Mouse (Mus musculus) gastrocnemius, postnatal 10 days (tissue): Measurements from ENCODE around the gene Actrt2. TPM values are rescaled to one million over a fixed set of nuclear protein-coding genes. Genes with fewer than 3 reads are reported as not detected.

Experiments used
- DNase-seq: peaks from one replicate; pipeline ENCODE4 v3.0.0; 2021; ENCODE audit warnings: mixed read lengths
- long read RNA-seq, 2 experiments: library from polyadenylated mRNA; stranded (forward); transcript quantifications; one replicate each; pipeline ENCODE4 v2.0.0; 2021
- total RNA-seq, 2 experiments: library from RNA; stranded (reverse); gene quantifications; 2 replicates each; pipeline ENCODE4 v1.2.3; 2021

The Actrt2 gene
- not detected for total RNA-seq
- long read RNA-seq, experiment 1, result 0 reads
- long read RNA-seq, experiment 2, result 0 reads

DNA sequence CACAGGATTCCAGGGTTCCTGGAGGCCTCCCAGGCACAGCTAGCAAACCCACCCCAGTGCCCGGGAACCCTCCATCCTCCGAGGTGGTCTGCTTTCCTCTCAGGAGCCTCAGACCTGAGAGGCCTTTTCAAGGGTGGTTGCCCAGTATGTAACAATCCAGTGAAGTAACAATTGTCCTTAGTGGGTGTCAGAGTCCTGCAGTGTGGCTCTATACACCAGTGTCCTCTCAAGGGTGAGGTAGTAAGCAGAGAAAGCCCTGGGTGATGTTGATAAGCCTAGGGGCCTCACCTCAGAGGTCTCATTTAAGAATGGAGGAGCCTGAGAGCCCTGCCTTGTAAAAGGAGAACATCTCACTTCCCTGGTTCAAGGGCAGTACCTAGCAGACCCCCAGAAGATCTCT lies at the start of gene Actrt2:
Actrt2 (minus strand) TSS at position 101 of the 400 bp plus-strand sequence.
- DNase-seq, result no peak

DNA sequence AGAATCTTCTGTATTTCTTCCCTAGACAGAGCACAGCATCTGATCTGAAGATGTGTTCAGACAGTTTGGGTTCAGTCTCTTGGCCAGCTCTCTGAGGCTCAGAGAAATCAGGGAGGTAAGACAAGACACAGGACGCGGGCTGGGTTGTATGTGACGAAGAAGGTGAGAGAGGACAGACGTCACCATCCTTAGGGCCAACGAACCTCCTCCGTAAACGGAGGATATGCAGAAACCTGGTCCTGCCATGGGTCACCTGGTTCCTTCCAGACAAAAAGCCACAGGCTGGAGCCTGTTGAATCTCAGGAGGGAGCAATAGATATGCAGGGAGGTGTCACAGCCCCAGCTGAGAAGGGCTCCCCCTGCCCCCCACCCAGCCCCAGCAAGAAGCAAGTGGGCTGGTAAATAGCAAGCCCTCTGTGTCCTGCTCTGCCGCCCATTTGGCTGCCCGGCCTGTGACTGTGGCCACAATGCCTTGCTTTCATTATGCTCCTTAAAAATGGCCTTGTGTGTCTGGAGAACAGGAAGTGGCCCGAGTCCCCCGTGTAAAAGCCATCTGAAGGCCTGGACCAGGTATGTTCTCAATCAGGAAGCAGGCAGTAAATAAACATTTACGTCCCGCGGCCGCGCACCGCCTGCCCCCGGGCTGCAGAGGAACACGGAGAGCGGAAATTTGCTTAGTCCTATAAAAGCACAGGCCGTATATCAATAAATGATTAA lies 41.9 kb upstream of the Actrt2 start:
- peak; percentile 1 for DNase-seq

DNA sequence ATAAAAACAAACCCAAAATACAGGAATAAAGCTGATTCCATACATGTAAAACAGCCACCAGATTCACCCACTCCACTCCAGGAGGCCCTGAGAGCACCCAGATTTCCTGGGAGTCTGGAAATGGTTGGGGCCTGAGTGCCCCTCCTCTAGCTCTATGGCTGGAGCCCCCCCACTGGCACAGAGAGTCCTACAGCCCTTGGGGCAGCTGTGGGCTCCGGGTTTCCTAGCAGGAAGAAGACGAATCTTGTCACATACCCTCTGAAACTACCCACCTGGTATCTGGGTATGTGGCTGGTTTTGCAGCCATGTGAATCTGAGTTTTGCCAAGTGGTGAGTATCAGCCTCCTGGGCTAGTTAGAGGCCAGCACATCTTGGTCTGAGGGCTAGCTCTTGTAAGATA lies 41.1 kb upstream of the Actrt2 start:
- DNase-seq, result peak; percentile 1

DNA sequence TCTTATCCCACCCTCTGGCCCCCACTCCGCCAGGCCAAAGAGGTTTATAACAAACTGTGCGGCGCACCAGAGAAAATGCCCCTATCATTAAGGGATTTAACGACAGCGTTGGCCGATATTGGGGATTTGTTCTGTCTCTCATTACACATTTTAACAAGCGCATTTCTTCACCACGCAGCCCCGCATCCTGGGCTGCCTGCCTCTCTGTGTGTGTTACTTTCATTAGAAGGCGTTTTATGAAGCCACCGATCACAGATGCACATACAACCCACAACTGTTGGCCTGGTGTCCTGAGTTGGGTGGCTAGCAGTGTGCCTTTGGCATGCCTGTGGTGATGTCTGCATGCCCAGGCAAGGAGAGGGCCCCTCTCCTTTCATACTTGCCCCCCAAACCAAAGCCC lies 40.6 kb upstream of the Actrt2 start:
- peak; percentile 2 for DNase-seq

DNA sequence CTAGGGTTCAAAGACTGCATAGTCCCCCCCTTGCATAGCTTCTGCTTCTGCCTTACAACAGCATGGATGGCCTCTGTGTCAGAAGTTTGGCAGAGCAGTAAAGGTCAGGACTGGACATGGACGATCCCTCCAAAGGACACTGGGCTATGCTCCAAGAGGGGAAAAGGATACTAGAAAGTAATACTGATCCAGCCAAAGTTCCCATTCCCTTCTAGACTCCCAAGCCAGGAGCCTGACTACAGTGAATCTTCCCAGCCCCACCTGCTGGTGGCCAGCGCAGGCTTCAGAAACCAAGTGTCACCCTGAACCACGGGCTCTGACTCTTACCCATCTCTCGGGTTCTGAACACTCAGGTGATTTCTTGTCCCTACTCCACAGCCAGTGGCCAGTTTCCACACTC lies 39.9 kb upstream of the Actrt2 start:
- peak; percentile 24 for DNase-seq

DNA sequence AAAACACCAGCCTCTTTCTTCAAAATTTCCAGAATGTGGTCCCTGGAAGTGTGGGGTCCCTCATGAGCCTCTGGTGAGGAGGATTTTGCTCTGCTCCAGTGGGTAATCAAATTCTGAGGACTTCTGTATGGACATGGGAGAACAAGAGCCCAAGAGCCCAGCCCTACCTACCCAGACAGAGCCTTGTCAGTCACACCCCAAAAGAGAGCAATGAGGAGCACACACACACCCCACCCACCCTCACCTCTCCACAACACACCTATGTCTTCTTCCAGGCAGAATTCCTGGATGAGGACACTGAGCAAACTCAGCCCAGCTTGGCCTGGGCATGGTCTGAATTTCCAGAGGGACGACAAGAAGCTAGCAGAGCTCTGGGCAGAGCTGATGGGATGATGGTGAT lies 38.8 kb upstream of the Actrt2 start:
- DNase-seq, result no peak

DNA sequence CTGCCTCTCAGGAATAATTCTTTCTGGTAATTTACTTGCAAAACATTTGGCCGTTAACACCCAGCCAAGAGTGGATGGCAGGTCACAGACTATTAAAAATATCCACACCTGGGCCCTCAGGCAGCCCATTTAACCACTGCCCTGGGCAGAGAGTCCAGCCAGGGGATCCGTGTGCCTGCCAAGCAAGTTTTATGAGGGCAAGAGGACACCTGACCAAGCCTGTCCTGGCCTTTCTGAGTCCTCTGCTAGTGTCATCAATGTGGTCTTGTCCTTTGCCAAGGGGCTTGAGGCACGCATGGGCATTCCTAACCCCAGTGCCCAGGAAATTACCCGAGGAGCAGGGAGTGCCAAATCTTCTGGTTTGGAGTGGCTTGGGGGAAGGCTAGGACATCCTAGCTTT lies 38.0 kb upstream of the Actrt2 start:
- peak; percentile 31 for DNase-seq

DNA sequence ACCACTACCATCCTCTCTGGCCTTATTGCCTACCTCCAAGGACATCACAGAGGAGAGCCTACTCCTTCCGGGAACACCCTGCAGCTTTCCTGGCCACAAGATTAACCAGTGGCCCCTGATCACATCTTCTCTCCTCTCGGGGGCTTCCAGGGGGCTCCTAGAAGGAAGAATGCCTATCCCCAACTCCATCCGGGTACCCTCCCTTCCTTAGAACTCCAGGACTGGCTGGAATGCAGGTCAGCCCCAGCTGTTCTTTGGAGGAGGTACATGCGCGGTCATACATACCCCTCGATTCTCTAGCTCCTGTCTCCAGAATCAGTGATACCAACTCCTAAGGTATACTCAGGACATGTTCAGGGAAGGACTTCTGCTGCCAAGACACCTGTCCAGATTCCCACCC lies 37.4 kb upstream of the Actrt2 start:
- DNase-seq, result no peak

DNA sequence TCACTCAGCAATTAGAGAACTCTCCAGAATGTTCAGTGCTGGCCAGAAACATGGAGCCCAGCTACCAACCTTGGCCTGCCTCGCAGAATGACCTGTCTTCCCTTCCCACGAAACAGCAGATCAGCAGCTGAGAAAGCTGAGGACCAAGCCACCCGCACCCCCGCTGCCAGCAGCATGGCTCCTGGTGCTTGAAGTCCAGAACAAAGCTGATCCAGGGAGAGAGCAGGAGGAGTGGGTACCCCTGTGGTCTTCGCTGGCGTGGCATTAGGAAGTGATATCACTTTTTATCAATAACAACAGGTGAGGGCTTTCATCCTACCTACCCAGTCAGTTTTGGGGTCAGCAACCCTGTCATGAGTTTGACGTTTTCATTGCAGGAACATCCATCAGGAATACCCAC lies 36.9 kb upstream of the Actrt2 start:
- no peak for DNase-seq

DNA sequence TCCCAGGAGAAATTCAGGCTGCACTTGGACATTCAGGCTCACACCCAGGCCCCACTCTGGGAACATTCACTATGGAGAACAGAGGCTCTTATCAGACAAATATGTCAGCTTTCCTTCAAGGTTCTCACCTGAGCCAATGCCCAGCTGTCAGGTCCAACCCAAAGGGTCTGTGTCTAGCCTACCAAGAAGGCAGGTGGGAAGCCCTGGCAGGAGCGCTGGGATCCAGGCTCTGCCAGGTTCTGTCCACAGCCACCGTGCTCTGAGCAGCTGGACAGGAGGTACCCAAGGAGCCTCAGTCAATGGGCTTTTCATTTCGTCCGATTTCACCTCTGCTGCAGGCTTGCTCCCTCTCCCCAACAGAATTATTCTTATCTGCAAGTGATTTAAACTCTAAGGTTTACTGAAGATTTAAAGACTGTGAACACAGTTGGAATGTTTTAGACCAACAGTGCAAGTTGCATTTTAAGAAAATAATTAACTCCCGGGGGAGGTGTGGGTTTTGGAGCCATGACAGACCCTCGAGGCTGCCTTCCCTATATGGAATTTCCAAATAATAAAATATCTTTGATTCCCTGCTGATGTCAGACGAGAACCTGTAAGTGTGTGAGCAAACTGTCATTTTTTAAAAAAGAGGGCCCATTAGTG lies 35.9 kb upstream of the Actrt2 start:
- DNase-seq, result no peak

DNA sequence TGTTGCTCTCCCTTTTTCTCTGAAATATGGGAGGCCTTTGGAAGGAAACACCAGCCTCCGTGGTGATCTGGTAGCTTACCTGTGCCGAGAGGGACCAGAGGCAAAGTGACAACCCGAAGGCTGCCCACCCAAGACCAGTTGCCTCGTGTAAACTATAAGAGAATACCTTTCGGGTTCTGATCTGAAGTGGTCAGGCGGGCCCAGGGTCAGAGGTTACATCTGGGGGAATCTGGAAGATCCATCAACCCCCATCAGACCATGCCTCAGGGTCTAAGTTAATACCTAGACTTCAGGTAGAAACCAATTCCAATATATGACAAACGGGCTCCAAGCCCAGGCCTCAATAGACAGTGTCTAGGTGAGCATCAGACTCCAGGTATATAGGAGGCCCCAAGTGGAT lies 35.3 kb upstream of the Actrt2 start:
- DNase-seq, result no peak

DNA sequence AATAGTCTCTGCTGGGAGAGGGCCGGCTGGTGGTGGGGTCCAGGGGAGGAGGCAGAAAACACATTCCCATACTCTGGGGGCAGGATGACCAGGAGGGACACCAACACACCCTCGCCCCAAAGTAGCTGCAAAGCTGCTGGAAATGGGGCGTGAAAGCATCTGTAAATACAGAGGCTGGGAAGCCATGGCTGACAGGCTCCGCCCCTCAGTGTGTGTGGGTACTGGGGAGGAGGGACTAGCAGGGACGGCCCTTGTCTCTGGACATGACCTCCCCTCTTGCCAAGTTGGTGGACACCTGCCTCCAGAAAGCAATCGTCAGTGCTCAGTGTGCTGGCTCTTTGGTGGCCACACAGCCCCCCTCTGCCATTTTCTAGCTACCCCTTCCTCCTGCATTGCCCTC lies 34.5 kb upstream of the Actrt2 start:
- no peak for DNase-seq

DNA sequence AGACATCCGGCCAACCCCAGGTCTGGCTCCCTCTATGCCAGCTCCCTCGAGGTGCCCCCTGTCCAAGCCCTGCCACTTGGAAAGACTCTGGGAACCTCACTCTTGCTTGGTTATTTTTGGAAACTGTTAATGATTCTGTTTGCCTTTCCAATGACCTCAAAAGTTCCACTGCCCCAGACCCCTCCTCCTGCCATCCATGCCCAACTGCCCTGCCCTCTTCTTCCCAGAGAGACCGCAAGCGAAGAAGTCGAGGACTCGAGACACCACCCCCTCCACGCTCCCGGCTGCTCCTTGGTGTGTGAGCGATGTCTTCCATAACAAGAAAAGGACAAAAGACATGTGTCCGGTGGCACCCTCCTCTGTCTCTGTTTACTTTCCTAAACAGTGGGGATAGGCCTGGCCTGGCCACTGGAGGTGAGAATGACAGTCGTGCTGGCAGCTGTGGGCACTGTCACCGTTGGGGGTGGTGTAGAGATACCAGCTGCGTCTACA lies 33.3 kb upstream of the Actrt2 start:
- DNase-seq, result no peak

DNA sequence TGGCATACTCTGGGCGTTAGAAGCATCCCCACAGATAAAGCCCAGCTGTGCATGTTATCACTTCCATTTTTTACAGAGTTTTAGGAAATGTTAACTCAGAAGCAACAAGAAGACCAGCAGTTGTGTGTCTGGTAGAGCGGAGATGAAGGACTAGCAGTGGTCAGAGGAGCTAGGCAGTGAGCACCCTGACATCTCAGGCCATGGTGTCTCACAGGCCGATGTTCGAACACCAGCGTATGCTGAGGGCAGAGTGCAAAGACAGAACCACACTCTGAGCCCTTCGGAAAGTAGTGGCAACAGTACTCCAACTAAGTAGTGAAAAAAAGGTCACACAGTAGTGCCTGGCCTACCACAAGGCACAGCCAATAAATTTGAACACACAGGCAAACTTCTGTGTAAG lies 32.8 kb upstream of the Actrt2 start:
- DNase-seq, result no peak

DNA sequence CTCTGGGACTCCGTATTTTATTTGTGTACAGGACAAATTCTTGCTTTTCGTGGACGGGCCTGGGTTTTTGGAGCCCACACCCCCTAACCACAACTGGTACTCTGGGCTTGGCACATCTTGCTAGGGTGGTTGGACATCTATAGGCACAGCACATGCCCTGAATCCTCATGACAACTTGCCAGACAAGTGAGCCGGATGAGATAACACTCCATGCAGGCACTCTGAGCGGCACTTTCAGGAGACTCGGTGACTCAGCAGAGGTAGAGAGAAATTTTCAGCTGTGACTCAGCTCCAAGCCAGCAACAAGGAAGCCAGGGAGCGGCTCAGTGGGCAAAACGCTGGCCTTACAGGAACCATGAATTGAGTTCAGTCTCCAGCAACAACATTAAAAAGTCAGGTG lies 31.6 kb upstream of the Actrt2 start:
- no peak for DNase-seq

DNA sequence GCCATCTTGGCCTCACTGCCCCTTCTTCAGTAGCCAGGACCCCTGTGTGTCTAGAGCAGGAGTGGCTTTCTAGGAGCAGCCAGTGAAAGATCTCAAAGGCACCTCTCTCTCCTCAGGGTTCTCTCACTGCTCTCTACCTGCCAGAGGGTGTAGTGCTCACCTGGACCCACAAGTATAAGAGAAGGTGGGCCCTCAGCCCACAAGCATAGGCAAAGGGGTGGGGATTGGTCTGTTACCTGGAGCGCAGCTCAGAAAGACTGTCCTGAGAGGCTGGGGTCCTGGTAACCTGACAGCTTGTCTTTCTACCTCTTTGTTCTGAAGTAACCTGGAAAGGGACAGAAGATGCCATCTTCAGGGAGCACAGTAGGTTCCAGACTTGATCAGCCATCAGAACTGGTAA lies 31.0 kb upstream of the Actrt2 start:
- DNase-seq, result no peak

DNA sequence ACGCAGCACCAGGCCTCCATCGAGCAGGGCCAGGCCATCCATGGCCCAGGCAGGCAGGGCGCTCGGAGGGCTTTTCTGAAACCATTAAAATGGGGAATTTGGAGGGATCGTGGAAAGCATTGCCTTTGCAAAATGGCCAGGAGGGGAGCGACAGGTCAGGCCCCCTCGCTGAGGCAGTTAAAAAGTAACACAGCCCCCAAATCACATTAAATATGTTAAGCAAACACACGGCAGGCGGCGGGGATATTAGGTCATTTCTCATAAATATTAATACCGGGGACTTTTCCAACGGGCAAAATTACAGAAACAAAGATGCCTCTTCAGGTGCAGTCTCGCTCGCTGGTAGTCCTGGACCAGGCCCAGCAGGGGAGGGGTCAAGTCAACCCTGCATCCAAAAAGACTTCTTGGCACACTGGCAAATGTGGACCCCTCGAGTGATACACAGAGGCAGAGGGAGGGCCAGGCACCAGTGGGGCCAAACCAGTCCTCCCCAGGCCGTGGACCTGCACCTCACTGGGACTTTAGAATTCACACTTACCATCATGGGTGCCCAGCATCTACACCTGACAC lies 30.4 kb upstream of the Actrt2 start:
- no peak for DNase-seq

DNA sequence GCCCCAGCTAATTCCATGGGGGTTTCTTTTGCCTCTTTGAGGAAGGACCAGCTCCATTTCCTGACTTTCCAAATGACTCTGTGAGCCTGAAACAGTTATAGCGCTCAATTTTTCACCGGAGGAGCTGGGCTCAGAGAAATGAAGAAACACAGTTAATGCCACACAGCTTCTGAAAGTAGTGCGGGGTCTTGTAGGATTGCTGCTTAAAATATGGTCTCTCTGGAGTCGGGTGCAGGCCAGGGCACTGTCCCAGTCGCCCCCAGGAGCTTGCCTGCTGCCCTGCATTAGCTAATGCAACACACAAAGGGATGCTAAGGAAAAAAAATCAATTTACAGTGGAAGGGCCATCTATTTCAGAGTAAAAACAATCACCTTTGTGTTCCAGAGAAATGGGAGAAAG lies 29.8 kb upstream of the Actrt2 start:
- no peak for DNase-seq

DNA sequence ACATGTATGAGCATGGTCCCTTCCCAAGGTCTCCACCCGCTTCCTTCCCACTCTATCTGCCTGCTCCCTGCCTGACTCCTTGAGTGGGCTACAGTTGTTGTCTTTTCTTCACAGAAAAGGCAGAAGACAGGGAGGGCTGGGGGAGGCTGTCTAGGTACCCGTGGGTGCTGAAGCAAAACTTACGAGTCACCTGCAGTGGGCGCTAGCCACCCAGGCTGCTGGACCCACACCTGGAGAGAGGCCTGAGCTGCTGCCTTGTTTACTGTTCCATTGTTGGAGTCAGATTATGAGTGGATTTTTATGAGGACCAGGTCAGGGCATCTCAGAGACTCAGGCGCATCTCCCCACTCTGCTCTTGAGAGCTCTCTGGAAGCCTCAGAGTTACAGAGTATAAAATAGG lies 28.9 kb upstream of the Actrt2 start:
- DNase-seq, result no peak

DNA sequence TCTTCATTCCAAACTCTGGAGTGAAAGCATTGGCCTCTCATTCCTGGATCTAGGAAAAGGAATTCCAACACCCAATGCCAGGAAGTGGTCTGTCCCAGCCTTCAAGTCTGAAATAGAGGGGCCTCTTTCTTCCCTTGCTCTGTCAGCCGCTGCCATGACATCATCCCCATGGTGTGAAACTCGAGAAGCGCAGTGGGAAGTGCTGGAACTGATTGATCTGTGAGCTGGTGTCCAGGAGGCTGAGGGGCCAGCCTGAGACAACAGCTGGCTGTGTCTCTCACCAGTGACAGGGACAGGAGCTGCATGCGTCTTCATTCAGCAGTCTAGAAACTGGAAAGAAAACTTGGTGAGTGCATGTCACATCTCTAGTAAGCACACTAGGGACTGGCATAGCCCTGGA lies 28.5 kb upstream of the Actrt2 start:
- no peak for DNase-seq

DNA sequence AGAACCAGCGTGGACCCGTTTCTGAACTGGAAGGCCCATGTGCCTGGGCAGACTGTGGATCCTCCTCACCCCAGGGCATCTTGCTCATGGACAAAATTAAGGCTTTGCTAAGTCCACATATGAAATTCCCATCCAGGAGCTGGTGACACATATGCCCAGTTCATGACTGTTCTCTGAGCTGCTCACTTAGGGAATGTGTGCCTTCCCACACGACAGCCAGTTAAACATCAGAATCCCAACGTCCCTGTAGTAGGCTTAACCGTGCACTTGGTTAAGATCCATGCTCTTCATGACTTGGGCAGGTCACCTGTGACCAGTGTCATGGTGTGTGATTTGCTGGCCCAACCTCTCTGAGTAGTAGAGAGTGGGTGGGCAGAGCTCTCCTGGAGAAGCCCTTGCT lies 26.7 kb upstream of the Actrt2 start:
- no peak for DNase-seq

DNA sequence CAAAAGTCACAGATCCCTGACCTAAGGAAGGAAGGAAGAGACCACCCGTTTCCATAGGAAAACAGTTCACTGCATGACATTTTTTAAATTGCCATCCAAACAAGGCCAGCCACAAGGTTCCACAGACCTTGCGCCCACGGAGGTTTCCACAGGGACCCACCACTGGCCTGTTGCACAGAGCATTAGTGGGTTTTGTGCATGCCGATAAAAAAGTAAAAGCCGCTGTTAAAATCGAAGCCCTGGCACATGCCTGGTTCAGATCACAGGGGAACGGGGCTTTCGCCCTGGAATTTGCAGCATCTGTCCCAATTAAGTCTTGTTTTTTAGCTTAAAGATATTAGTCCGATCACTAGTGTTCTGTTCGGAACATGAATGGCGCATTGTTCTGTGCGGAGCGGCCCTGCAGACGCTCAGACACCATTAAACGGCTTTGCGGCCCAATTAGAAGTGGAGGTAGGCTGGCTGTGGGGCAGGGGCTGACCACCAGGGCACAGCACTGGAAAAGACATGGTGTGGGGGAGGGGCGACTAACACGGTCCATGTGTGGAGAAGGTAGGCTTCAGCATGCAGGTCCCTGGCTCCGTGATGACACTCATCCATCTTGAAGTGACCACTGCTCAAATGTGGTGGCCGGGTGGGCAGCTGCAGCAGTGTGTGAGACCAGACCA lies 25.8 kb upstream of the Actrt2 start:
- DNase-seq, result no peak

DNA sequence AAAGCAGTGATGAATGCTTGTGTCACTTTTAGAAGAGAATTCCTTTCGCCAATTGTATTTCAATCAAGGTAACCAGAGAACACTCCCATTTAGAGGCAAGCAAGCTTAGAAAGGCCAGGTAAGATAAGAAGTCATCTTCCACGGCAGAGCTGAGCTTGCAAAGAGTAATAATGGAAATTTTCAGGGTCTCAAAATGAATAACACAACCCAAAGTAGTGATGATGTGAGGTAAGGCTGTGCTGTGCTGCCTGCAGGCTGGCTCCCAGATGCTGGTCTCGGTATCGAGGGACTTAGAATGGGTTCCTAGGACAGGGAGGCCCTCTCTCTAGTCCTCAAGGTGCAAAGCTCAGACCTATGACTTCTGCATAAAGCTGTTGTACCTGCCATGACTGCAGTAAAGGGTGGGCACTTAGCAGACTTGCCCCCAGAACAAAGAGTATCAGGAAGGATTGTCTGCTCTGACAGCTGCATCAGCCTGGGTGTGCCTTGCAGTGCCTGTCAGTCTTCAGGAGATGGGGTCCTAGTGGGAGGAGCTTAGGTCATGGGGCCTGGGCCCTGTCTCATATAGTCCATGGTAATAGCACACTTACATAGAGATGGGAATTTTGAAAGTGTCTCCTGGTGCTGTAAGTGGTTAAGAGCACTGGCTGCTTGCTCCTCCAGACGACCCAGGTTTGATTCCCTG lies 15.5 kb upstream of the Actrt2 start:
- no peak for DNase-seq
